Mouse (Mus musculus): Measurements from ENCODE around the gene Abca1. TPM values are rescaled to one million over a fixed set of nuclear protein-coding genes. Genes with fewer than 3 reads are reported as not detected.

The Abca1 gene
- polyA plus RNA-seq, 1 experiment from 2014 or later: 4.8 TPM

DNA sequence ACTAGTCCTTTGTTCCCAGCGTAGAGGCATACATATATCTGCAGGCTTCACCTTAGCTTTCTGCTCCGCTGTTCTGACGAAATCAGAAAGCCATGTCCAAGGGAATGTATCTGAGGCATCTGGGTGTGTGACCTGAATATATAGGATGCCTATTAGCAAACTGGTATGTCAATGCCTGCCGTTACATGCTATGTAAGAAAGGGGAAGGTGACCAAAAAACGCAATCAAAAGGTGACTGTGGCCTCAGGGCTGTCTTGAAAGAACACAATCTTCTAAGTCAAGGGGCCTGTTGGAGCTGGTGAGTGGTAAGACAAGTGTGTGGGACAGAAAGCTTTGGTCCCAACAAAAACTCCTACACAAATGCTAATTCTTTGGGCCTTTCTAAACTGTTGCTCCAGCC lies 28.2 kb downstream of the Abca1 start:
- Histone ChIP-seq H3K4me1 (no peaks in the 10 kb centered on the region), H3K36me3 (peaks cover 6% of the 10 kb centered on the region; the same call in 1 of the 2 replicates), H3K4me3 (replicated peaks) (no peak overlapping the region), H3K27me3 (replicated peaks) (no peaks in the 10 kb centered on the region), H3K9me3 (no peaks in the 10 kb centered on the region), H3K4me2 (no peak overlapping the region), H3K9ac (no peak overlapping the region), H3K27ac (no peak overlapping the region)
- no peak for ATAC-seq (ENCODE audit: insufficient read depth, low FRiP score, low read depth)
- 88% methylated on average over 5 of the region's 5 CpGs for WGBS

DNA sequence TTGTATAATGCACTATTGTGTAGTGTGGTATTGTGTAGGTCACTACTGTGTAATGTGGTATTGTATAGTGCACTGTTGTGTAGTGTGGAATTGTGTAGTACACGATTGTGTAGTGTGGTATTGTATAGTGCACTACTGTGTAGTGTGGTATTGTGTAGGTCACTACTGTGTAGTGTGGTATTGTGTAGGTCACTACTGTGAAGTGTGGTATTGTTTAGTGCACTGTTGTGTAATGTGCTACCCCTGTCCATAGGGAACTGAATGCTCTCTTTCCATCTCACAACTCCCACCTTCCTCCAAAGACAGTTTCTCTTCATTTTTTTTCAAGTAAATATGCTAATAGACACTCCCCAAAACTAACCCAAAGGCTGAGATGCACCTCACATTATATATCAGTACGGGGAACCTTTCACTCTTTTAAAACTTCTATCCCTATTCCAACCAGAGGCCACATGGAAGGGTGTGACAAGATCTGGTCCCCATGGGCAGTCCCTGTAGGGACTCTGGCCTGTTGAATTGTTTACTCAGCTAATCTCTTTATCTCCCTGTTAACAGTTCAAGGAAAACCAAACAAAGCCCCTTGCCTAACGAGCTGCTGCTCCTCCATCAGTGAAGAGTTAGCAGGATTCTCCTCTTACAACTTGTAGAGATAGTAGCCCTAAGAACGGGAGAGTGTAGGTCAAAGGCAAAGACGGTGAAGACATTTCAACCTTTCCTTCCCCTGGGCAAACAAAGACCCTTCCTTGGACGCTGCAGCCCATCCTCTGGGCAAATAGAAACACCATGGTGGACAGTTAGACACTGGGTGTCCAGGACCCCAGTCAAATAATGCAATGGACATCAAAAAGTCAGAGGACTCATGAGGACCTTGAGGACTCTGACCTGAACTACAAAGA lies 28.8 kb downstream of the Abca1 start:
- Histone ChIP-seq H3K27me3 (replicated peaks) (no peaks in the 10 kb centered on the region), H3K27ac (no peak overlapping the region), H3K4me1 (no peaks in the 10 kb centered on the region), H3K9me3 (no peaks in the 10 kb centered on the region), H3K4me3 (replicated peaks) (no peak overlapping the region), H3K4me2 (no peak overlapping the region), H3K36me3 (peaks cover 8% of the 10 kb centered on the region; the same call in 1 of the 2 replicates), H3K9ac (no peak overlapping the region)
- ATAC-seq (ENCODE audit: insufficient read depth, low FRiP score, low read depth): no peak
- WGBS: 44% methylated on average over 6 of the region's 6 CpGs

DNA sequence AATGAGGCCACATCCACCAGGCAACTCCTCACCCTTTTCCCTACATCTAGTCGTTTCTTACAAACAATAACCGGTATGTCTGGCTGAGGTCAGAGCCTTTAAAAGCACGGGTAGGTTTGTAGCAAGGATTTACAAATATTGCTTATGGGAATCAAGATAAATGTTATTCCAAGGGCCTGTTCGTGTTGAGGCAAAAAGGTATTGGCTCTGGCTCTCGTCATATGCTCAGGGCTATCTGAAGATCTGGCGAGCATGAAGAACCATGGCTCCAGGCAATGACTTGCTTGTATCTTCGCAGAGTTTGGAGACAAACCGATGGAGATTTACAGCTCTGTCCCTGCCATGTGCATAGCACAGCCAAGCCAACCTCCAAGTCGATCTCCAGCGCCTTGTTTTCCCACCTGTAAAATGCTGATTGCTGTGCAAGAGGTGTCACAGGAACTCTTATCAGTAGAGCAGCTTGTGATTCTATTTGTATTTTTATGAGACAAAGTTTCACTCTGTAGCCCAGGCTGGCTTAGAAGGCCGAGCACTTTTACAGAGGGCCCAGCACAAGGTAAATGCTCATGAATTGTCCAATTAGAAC lies 29.9 kb downstream of the Abca1 start:
- Histone ChIP-seq H3K27ac (no peak overlapping the region), H3K4me2 (no peak overlapping the region), H3K9ac (no peak overlapping the region), H3K9me3 (no peaks in the 10 kb centered on the region), H3K4me3 (replicated peaks) (no peak overlapping the region), H3K27me3 (replicated peaks) (no peaks in the 10 kb centered on the region), H3K4me1 (no peaks in the 10 kb centered on the region), H3K36me3 (peaks cover 8% of the 10 kb centered on the region; the same call in 1 of the 2 replicates)
- 63% methylated on average over 11 of the region's 11 CpGs for WGBS
- ATAC-seq (ENCODE audit: insufficient read depth, low FRiP score, low read depth): no peak

DNA sequence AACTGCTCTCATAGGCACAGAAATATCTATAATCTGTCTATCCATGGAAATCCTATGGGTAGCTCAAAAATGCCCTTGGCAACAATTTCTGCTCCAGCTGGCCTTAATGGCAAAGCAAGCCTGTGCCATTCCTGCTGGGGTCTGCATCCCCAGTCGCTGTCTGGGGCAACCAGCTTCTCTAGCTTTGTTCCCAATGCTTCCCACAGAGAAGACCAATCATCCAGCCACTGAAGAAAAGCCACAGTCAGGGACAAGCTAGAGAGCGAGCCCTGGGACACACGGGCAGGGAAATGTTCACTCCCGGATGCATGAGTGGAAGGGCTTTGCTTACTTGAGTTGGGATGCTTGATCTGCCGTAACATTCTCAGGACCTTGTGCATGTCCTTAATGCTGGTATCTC lies 32.4 kb downstream of the Abca1 start:
- no peaks in the 10 kb centered on the region for H3K9me3 ChIP-seq
- H3K27me3 ChIP-seq (replicated peaks): no peaks in the 10 kb centered on the region
- no peak overlapping the region for H3K27ac ChIP-seq
- no peak overlapping the region for H3K9ac ChIP-seq
- H3K4me2 ChIP-seq: no peak overlapping the region
- peaks cover 8% of the 10 kb centered on the region; the same call in 1 of the 2 replicates for H3K36me3 ChIP-seq
- ATAC-seq (ENCODE audit: insufficient read depth, low FRiP score, low read depth): no peak
- WGBS: 94% methylated on average over 5 of the region's 5 CpGs
- H3K4me1 ChIP-seq: no peaks in the 10 kb centered on the region
- no peak overlapping the region for H3K4me3 ChIP-seq (replicated peaks)

DNA sequence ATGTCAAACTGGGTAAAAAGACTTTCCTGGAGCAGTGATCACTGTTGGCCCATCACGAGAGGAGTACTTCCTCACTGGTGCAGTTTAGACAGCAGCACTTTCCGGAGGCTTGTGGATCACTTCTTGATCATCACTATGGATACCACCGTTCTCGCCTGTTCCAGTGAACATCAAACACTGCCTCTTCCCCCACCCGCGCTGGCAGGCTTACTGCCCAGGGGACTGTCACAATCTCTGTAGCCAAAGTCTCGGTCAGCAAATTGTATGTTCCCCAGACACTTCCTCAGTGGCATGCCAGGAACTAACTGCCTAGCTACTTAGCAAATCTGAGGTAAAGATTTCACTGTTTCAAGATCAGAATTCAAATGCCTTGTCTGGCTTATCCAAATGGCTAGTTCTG lies 32.9 kb downstream of the Abca1 start:
- Histone ChIP-seq H3K27ac (no peak overlapping the region), H3K4me3 (replicated peaks) (no peak overlapping the region), H3K9me3 (no peaks in the 10 kb centered on the region), H3K4me1 (no peaks in the 10 kb centered on the region), H3K9ac (no peak overlapping the region), H3K27me3 (replicated peaks) (no peaks in the 10 kb centered on the region), H3K4me2 (no peak overlapping the region), H3K36me3 (peaks cover 8% of the 10 kb centered on the region; the same call in 1 of the 2 replicates)
- WGBS: 93% methylated on average over 7 of the region's 7 CpGs
- no peak for ATAC-seq (ENCODE audit: insufficient read depth, low FRiP score, low read depth)

DNA sequence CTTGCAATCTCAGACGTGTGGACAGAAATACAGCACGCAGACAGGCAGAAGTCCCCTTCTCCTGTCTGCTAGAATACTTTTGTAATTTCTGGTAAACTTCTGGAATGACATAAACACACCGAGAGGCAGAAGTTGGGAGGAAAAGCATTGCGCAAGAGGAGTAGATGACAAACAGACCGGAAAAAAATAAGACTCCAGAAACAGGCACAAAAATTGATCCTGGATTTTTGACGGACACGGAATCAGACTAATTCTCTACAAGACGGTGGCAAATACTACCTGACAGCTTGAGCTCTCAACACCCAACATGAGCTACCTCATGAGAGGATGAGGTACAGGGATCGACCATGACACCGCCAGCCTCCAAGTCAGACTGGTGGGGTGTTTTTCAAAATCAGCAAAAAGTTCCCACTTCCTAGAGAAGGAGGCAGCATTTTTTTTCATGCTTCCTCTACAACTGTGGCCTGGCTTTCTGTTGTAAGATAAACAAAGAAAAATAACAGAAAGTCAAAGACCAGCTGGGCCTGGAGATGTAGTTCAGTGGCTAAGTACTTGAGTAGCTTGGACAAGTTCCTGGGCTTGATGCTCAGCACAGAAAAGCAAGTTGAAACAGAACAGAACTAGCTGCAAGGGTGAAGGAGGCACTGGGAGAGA lies 34.7 kb downstream of the Abca1 start:
- WGBS: 84% methylated on average over 10 of the region's 10 CpGs
- Histone ChIP-seq H3K4me1 (no peaks in the 10 kb centered on the region), H3K4me2 (no peak overlapping the region), H3K27me3 (replicated peaks) (no peaks in the 10 kb centered on the region), H3K27ac (no peak overlapping the region), H3K9ac (no peak overlapping the region), H3K36me3 (peaks cover 8% of the 10 kb centered on the region; the same call in 1 of the 2 replicates), H3K9me3 (no peaks in the 10 kb centered on the region), H3K4me3 (replicated peaks) (no peak overlapping the region)
- ATAC-seq (ENCODE audit: insufficient read depth, low FRiP score, low read depth): no peak

DNA sequence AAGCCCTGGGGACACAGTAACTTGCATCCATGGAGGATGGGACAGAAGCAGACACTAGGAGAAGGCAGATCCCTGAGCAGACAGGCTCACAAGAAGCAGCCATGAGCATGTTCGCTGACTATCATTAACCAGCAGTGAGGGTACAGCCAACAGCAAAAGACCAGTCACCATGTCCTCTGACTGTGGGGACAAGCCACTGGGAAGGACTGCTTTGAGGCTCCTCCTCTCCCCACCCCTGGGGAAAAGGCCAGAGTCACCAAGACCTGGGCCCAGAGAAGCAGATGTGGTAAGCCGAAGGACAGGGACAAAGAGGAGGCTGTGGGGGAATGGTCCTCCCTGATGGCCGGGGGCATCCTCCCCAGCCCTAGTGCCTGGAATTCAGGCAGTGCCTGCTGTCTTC lies 37.4 kb downstream of the Abca1 start:
- Histone ChIP-seq H3K27me3 (replicated peaks) (no peaks in the 10 kb centered on the region), H3K27ac (no peak overlapping the region), H3K36me3 (peaks cover 6% of the 10 kb centered on the region; the same call in 1 of the 2 replicates), H3K9me3 (no peaks in the 10 kb centered on the region), H3K9ac (no peak overlapping the region), H3K4me1 (no peaks in the 10 kb centered on the region), H3K4me3 (replicated peaks) (no peak overlapping the region), H3K4me2 (no peak overlapping the region)
- 83% methylated on average over 3 of the region's 3 CpGs for WGBS
- no peak for ATAC-seq (ENCODE audit: insufficient read depth, low FRiP score, low read depth)

DNA sequence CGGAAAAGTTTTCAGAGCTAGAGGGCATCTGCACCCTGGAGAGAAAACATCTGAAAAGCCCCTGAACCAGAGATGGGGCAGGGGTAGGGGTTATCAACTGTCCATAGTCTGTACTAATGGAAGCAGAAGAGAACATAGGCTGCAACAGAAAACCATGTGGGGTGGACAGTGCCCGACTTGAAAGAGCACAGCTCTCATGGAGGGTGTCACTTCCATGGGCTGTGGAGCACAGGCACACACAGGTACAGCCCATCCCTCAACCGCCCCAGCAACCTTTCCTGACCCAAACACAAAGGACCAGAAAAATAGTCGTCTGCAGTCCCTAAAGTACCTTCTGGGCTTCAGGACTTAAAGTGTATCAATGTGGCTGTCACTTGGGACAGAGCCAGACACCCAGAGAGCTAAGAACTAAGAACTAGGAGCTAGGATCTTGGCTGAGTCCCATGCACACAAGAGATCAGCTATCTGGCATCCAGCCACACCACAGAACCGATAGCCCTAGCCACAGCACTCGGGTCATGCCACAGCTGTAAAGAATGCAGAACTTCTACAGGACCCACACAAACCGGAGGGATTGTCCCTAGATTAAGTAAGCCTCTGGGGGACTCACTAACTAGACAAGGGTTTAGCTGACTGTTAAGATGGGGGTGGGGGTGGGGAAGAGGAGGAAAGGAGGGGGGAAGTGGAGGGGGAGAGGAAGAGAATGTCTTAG lies 38.0 kb downstream of the Abca1 start:
- no peak overlapping the region for H3K4me3 ChIP-seq (replicated peaks)
- H3K9ac ChIP-seq: no peak overlapping the region
- WGBS: 59% methylated on average over 7 of the region's 7 CpGs
- no peaks in the 10 kb centered on the region for H3K9me3 ChIP-seq
- H3K27me3 ChIP-seq (replicated peaks): no peaks in the 10 kb centered on the region
- no peak overlapping the region for H3K27ac ChIP-seq
- peaks cover 2% of the 10 kb centered on the region; the same call in 1 of the 2 replicates for H3K36me3 ChIP-seq
- no peak overlapping the region for H3K4me2 ChIP-seq
- H3K4me1 ChIP-seq: no peaks in the 10 kb centered on the region
- peak; percentile 32; the same call in 1 of the 2 replicates for ATAC-seq (ENCODE audit: insufficient read depth, low FRiP score, low read depth)

DNA sequence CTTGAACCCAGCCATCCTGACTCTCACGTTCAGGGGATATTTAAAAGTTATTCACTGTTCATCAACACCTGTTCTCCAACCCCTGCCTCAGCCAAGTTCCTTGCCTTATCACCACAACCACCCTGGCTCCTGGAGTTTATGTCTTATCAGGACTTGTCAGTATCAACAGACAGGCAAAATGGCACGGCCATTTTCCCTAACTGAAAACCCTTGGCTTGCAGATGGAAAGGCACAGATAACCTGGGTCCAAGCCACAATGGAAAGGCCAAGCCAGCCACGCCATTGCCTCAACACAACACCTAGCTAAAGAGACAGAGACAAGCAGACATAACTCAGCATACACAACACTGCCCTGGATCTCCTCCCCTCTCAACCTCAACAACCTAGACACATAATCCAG lies 38.6 kb downstream of the Abca1 start:
- no peak overlapping the region for H3K9ac ChIP-seq
- no peaks in the 10 kb centered on the region for H3K9me3 ChIP-seq
- 0 out of 2 replicates have a peak, but pooled peaks have one; percentile 2 for ATAC-seq (ENCODE audit: insufficient read depth, low FRiP score, low read depth)
- WGBS: 74% methylated on average over 3 of the region's 3 CpGs
- no peaks in the 10 kb centered on the region for H3K36me3 ChIP-seq
- H3K27ac ChIP-seq: no peak overlapping the region
- H3K27me3 ChIP-seq (replicated peaks): no peaks in the 10 kb centered on the region
- no peak overlapping the region for H3K4me2 ChIP-seq
- no peaks in the 10 kb centered on the region for H3K4me1 ChIP-seq
- H3K4me3 ChIP-seq (replicated peaks): no peak overlapping the region

DNA sequence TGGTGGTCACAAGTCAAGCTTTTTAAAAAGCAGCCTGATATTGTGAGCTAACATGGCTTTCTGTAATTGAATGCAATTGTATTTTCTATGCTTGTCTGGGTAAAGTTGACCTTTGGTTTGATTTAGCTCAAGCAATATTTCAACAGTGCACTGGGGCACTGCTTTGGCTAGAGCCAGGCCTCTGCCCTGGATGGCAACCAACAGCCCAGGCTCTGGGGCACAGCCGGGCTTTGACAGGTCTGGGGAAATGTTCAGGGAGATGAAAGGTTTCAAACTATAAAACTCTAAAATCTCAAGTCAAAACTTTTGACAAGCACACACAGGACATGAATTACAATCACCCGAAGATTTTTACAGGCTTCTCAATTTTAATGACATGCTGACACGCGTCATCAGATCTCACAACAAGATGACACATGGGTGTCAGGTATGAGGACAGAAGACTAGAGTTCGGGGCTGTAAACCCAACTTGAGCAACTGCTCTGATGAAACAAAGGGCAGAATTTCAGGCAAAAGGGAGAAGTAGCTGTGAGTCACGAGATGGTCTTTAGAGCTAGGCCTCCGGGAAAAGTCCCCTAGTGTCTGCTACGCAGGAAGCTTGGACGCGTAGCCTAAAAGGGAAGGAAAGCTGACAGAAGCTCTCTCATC lies 39.5 kb downstream of the Abca1 start:
- H3K27ac ChIP-seq: no peak overlapping the region; the same call in 1 of the 2 replicates
- H3K36me3 ChIP-seq: no peaks in the 10 kb centered on the region
- no peak overlapping the region for H3K4me2 ChIP-seq
- peaks cover 4% of the 10 kb centered on the region; the same call in 1 of the 2 replicates for H3K4me1 ChIP-seq
- no peak overlapping the region for H3K9ac ChIP-seq
- ATAC-seq (ENCODE audit: insufficient read depth, low FRiP score, low read depth): no peak
- no peaks in the 10 kb centered on the region for H3K9me3 ChIP-seq
- WGBS: 87% methylated on average over 10 of the region's 10 CpGs
- no peaks in the 10 kb centered on the region for H3K27me3 ChIP-seq (replicated peaks)
- H3K4me3 ChIP-seq (replicated peaks): no peak overlapping the region

DNA sequence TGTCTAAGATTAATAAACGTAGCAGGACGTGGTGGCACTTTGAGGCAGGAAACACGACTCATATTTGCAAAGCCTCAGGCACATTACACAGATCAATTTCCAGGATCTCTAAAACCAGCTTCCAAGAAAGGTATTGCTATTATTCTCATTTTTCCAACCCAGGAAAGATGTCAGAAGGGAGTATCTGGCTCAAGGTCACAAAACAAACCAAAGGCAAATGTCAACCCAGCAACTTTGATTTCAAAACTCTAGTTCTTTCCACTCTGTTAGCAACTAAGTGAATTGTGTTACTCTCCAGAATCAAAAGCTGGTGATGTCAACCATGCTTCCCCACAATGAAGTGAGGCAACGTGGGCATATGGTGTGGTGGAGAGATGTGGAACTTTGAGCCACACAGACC lies 41.1 kb downstream of the Abca1 start:
- H3K9me3 ChIP-seq: no peaks in the 10 kb centered on the region
- H3K27ac ChIP-seq: no peak overlapping the region
- WGBS: 40% methylated on average over 4 of the region's 4 CpGs
- no peak for ATAC-seq (ENCODE audit: insufficient read depth, low FRiP score, low read depth)
- H3K4me2 ChIP-seq: no peak overlapping the region
- H3K9ac ChIP-seq: no peak overlapping the region
- H3K27me3 ChIP-seq (replicated peaks): no peaks in the 10 kb centered on the region
- H3K36me3 ChIP-seq: no peaks in the 10 kb centered on the region
- H3K4me1 ChIP-seq: peaks cover 4% of the 10 kb centered on the region; the same call in 1 of the 2 replicates
- no peak overlapping the region for H3K4me3 ChIP-seq (replicated peaks)
